In genomic region chr8:119412037-119412734, GRCm38 (mm10) we compare ENCODE assay signal across 9 mouse cellular contexts. TPM values are rescaled to one million over a fixed set of nuclear protein-coding genes. Genes with fewer than 3 reads are reported as not detected.
DNase-seq lines count a peak whose midpoint lies in the region; ATAC-seq and TF ChIP-seq lines count a peak whose summit lies in the region.
"Had no signal": no experiment of that assay in that cellular context is flagged by ENCODE, and none has a peak within 500 bp of the region (broad histone marks: within the 10 kb centered on the region; RNA-seq: fewer than 3 reads in every experiment).

No protein-coding gene starts in this region.

- ATAC-seq in midbrain, embryonic 14.5 days (ENCODE audit: low FRiP score, low TSS enrichment): no peak
- peak; percentile 29 for ATAC-seq in hindbrain, embryonic 16.5 days
- peak; percentile 2; the same call in 1 of the 2 replicates for ATAC-seq in stomach, embryonic 16.5 days (ENCODE audit: insufficient read depth, low FRiP score)

- H3K27me3 ChIP-seq in midbrain, embryonic 10.5 days (ENCODE audit: low read depth, poor library complexity, severe bottlenecking): peaks cover 35% of the 10 kb centered on the region
- H3K27me3 ChIP-seq in midbrain, embryonic 14.5 days (ENCODE audit: control insufficient read depth, insufficient read depth, low read length): no peaks in the 10 kb centered on the region
- no peaks in the 10 kb centered on the region for H3K27me3 ChIP-seq in hindbrain, embryonic 16.5 days (replicated peaks; ENCODE audit: control insufficient read depth, insufficient read depth, low read length)
- H3K27me3 ChIP-seq in stomach, embryonic 16.5 days (ENCODE audit: control insufficient read depth, insufficient read depth, low read length): no peaks in the 10 kb centered on the region

- 62% methylated on average over 10 of the region's 10 CpGs for WGBS in midbrain, embryonic 10.5 days
- WGBS in midbrain, embryonic 14.5 days: 56% methylated on average over 10 of the region's 10 CpGs
- 59% methylated on average over 10 of the region's 10 CpGs for WGBS in hindbrain, embryonic 16.5 days
- 61% methylated on average over 10 of the region's 10 CpGs for WGBS in stomach, embryonic 16.5 days

- peaks cover 14% of the 10 kb centered on the region for H3K4me1 ChIP-seq in midbrain, embryonic 10.5 days
- no peaks in the 10 kb centered on the region for H3K4me1 ChIP-seq in midbrain, embryonic 14.5 days (ENCODE audit: control insufficient read depth, insufficient read depth, low read length)
- H3K4me1 ChIP-seq in hindbrain, embryonic 16.5 days (ENCODE audit: control insufficient read depth, insufficient read depth, low read depth, low read length): peaks cover 4% of the 10 kb centered on the region
- H3K4me1 ChIP-seq in stomach, embryonic 16.5 days (ENCODE audit: control insufficient read depth, insufficient read depth, low read length): peaks cover 5% of the 10 kb centered on the region; the same call in 1 of the 2 replicates

- DNase-seq in gastrocnemius, adult 2 months: no peak
- DNase-seq in gastrocnemius, postnatal 25 days: no peak
- no peak for DNase-seq in midbrain, embryonic 10.5 days (ENCODE audit: low spot score)
- DNase-seq in midbrain, embryonic 14.5 days: no peak
- DNase-seq in thymus, postnatal 10 days (ENCODE audit: low spot score in 2 of 2): no peak
- DNase-seq in c-Kit-positive CD71-positive TER-119-positive erythroid progenitor cells, embryonic 14.5 days (ENCODE audit: low spot score): no peak

- H3K4me3 ChIP-seq in gastrocnemius, adult 2 months: no peak overlapping the region
- 0 out of 2 replicates have a peak overlapping the region, but pooled peaks have one; percentile 37 for H3K4me3 ChIP-seq in midbrain, embryonic 10.5 days
- H3K4me3 ChIP-seq in midbrain, embryonic 14.5 days (replicated peaks; ENCODE audit: low read depth, low read length): no peak overlapping the region
- no peak overlapping the region for H3K4me3 ChIP-seq in hindbrain, embryonic 16.5 days (ENCODE audit: low read length)
- H3K4me3 ChIP-seq in stomach, embryonic 16.5 days (replicated peaks; ENCODE audit: low read length): no peak overlapping the region

- TF ChIP-seq CTCF in gastrocnemius, adult 2 months (IDR thresholded peaks at IDR 0.05): 0 out of 2 replicates have a peak, but pooled peaks have one; percentile 16

- H3K27ac ChIP-seq in gastrocnemius, adult 2 months: peak overlapping the region; percentile 12; the same call in 1 of the 2 replicates
- H3K27ac ChIP-seq in midbrain, embryonic 10.5 days (replicated peaks): no peak overlapping the region
- H3K27ac ChIP-seq in midbrain, embryonic 14.5 days (replicated peaks; ENCODE audit: low read depth, low read length): no peak overlapping the region
- no peak overlapping the region for H3K27ac ChIP-seq in hindbrain, embryonic 16.5 days (ENCODE audit: low read depth, low read length)
- no peak overlapping the region for H3K27ac ChIP-seq in stomach, embryonic 16.5 days (ENCODE audit: low read length)

- H3K9me3 ChIP-seq in midbrain, embryonic 10.5 days (replicated peaks): no peaks in the 10 kb centered on the region
- H3K9me3 ChIP-seq in midbrain, embryonic 14.5 days (ENCODE audit: control insufficient read depth, low read length): no peaks in the 10 kb centered on the region
- H3K9me3 ChIP-seq in hindbrain, embryonic 16.5 days (ENCODE audit: control insufficient read depth, low read length): no peaks in the 10 kb centered on the region
- H3K9me3 ChIP-seq in stomach, embryonic 16.5 days (replicated peaks; ENCODE audit: control insufficient read depth, low read length): no peaks in the 10 kb centered on the region

- H3K36me3 ChIP-seq in midbrain, embryonic 10.5 days: peaks cover 41% of the 10 kb centered on the region
- H3K36me3 ChIP-seq in midbrain, embryonic 14.5 days (ENCODE audit: control insufficient read depth, insufficient read depth, low read length): peaks cover 42% of the 10 kb centered on the region
- H3K36me3 ChIP-seq in hindbrain, embryonic 16.5 days (ENCODE audit: control insufficient read depth, insufficient read depth, low read length): peaks cover 24% of the 10 kb centered on the region
- H3K36me3 ChIP-seq in stomach, embryonic 16.5 days (ENCODE audit: control insufficient read depth, insufficient read depth, low read length): no peaks in the 10 kb centered on the region

- intact Hi-C loops in gastrocnemius, adult 2 months (cut with DNase I): loop anchor here (2.0 to 5.0 kb wide), 3 partner anchors 29 to 195 kb away; partner anchors contain the start of gene Taf1c

- no peak overlapping the region for H3K9ac ChIP-seq in midbrain, embryonic 14.5 days (replicated peaks; ENCODE audit: low read length)
- no peak overlapping the region for H3K9ac ChIP-seq in hindbrain, embryonic 16.5 days (ENCODE audit: low read depth, low read length)
- no peak overlapping the region for H3K9ac ChIP-seq in stomach, embryonic 16.5 days (ENCODE audit: low read length)

- H3K4me2 ChIP-seq in midbrain, embryonic 14.5 days (ENCODE audit: low read length): no peak overlapping the region
- no peak overlapping the region; the same call in 1 of the 2 replicates for H3K4me2 ChIP-seq in hindbrain, embryonic 16.5 days (ENCODE audit: low read length)
- peak overlapping the region; percentile 52; the same call in 1 of the 2 replicates for H3K4me2 ChIP-seq in stomach, embryonic 16.5 days (ENCODE audit: low read depth, low read length)

RNA-seq across cellular contexts. Expression of gene Mlycd, which starts 17.5 kb away (rescaled TPM):
- total RNA-seq in gastrocnemius, adult 2 months (2021): 100 to 1,000 TPM in 1 of 2 experiments, 10 to 100 TPM in 1; 78.9 to 103 TPM
- total RNA-seq in gastrocnemius, postnatal 25 days (2021): 10 to 100 TPM; 76.5 to 78.1 TPM
- 10.9 and 11.4 TPM in 2 replicates for polyA plus RNA-seq in midbrain, embryonic 10.5 days (2016; fragmentation: Nextera tagmentation; extraction: Ambion mirVana)
- polyA plus RNA-seq in midbrain, embryonic 14.5 days (2014; fragmentation: Nextera tagmentation; extraction: Ambion mirVana): 17.6 and 19.4 TPM in 2 replicates
- polyA plus RNA-seq in hindbrain, embryonic 16.5 days (2015; fragmentation: Nextera tagmentation; extraction: Ambion mirVana): 16.1 and 16.5 TPM in 2 replicates
- polyA plus RNA-seq in stomach, embryonic 16.5 days (2015; fragmentation: Nextera tagmentation; extraction: Ambion mirVana): 12.5 and 13.5 TPM in 2 replicates

RNA-seq across cellular contexts. Expression of gene Osgin1, which starts 21.7 kb away (rescaled TPM):
- 10 to 100 TPM in 1 of 2 experiments, 1 to 10 TPM in 1; 9.3 to 19.7 TPM for total RNA-seq in gastrocnemius, adult 2 months (2021)
- total RNA-seq in gastrocnemius, postnatal 25 days (2021): 10 to 100 TPM in 1 of 2 experiments, 1 to 10 TPM in 1; 9.9 to 14.8 TPM
- polyA plus RNA-seq in midbrain, embryonic 10.5 days (2016; fragmentation: Nextera tagmentation; extraction: Ambion mirVana): 0.21 and 0.23 TPM in 2 replicates
- 0.26 TPM in 1 of 2 replicates, not detected in the other for polyA plus RNA-seq in midbrain, embryonic 14.5 days (2014; fragmentation: Nextera tagmentation; extraction: Ambion mirVana)
- 0.26 and 0.63 TPM in 2 replicates for polyA plus RNA-seq in hindbrain, embryonic 16.5 days (2015; fragmentation: Nextera tagmentation; extraction: Ambion mirVana)
- 10.2 and 11.0 TPM in 2 replicates for polyA plus RNA-seq in stomach, embryonic 16.5 days (2015; fragmentation: Nextera tagmentation; extraction: Ambion mirVana)

RNA-seq across cellular contexts. Expression of gene Necab2, which starts 34.3 kb away (rescaled TPM):
- not detected for total RNA-seq in gastrocnemius, adult 2 months (2021)
- under 1 TPM; 0.13 to 0.18 TPM for total RNA-seq in gastrocnemius, postnatal 25 days (2021)
- 16.3 and 17.0 TPM in 2 replicates for polyA plus RNA-seq in midbrain, embryonic 10.5 days (2016; fragmentation: Nextera tagmentation; extraction: Ambion mirVana)
- 45.7 and 56.4 TPM in 2 replicates for polyA plus RNA-seq in midbrain, embryonic 14.5 days (2014; fragmentation: Nextera tagmentation; extraction: Ambion mirVana)
- 52.2 and 56.9 TPM in 2 replicates for polyA plus RNA-seq in hindbrain, embryonic 16.5 days (2015; fragmentation: Nextera tagmentation; extraction: Ambion mirVana)
- polyA plus RNA-seq in stomach, embryonic 16.5 days (2015; fragmentation: Nextera tagmentation; extraction: Ambion mirVana): 0.74 and 1.5 TPM in 2 replicates
- total RNA-seq: heart, postnatal 36 days had no signal
